Mouse (Mus musculus) forebrain, embryonic 11.5 days (tissue): ENCODE measurements around the gene Pgap1. TPM values are rescaled to one million over a fixed set of nuclear protein-coding genes. Genes with fewer than 3 reads are reported as not detected.

Experiments used
- ATAC-seq: fragments of 200-750 bp; cut with Nextera tagmentation; replicated peaks from 2 replicates; pipeline ENCODE4 v1.8.0; 2017; ENCODE audit warnings: moderate TSS enrichment; ENCODE audit not compliant: low FRiP score
- DNase-seq: peaks from one replicate; pipeline ENCODE4 v3.0.0-alpha.2; 2017; ENCODE audit warnings: low spot score
- H3K27ac ChIP-seq: fragments of 300-500 bp; sonication (generic); 2 replicates; pipeline ENCODE4 v1.5.1; 2014; ENCODE audit warnings: low read depth, low read length
- H3K27me3 ChIP-seq: fragments of 300-500 bp; sonication (generic); 2 replicates; pipeline ENCODE4 v1.6.1; 2014; ENCODE audit warnings: mild to moderate bottlenecking, low read length, mixed read lengths; ENCODE audit not compliant: control insufficient read depth, insufficient read depth
- H3K36me3 ChIP-seq: fragments of 300-500 bp; sonication (generic); 2 replicates; pipeline ENCODE4 v1.6.1; 2014; ENCODE audit warnings: mild to moderate bottlenecking, low read length, moderate library complexity, mixed read lengths; ENCODE audit not compliant: control insufficient read depth, insufficient read depth
- H3K4me1 ChIP-seq: fragments of 300-500 bp; sonication (generic); replicated peaks from 2 replicates; pipeline ENCODE4 v1.6.1; 2014; ENCODE audit warnings: low read length, mixed read lengths; ENCODE audit not compliant: control insufficient read depth, insufficient read depth
- H3K4me2 ChIP-seq: fragments of 300-500 bp; sonication (generic); 2 replicates; pipeline ENCODE4 v1.6.1; 2014; ENCODE audit warnings: low read depth, mild to moderate bottlenecking, low read length, moderate library complexity, mixed read lengths; ENCODE audit not compliant: severe bottlenecking
- H3K4me3 ChIP-seq: fragments of 300-500 bp; sonication (generic); 2 replicates; pipeline ENCODE4 v1.5.1; 2014; ENCODE audit warnings: low read depth, low read length
- H3K9ac ChIP-seq: fragments of 300-500 bp; sonication (generic); 2 replicates; pipeline ENCODE4 v1.6.1; 2014; ENCODE audit warnings: low read length
- H3K9me3 ChIP-seq: fragments of 300-500 bp; sonication (generic); 2 replicates; pipeline ENCODE4 v1.6.1; 2016; ENCODE audit warnings: low read length, mixed read lengths; ENCODE audit not compliant: control insufficient read depth
- WGBS: fragments of 180-500 bp; shearing (Covaris S2); extraction: QIAGEN DNeasy Blood & Tissue Kit; methylation state at CpG from one replicate; pipeline ENCODE4 v1.1.7; 2014; 5-methylcytosine and 5-hydroxymethylcytosine counted together
- polyA plus RNA-seq: library from polyadenylated mRNA; unstranded; fragments of >200 nt; fragmentation: Nextera tagmentation; extraction: Ambion mirVana; gene quantifications from 2 replicates; pipeline ENCODE4 v1.2.1, GENCODE M21; 2014

The Pgap1 gene
- polyA plus RNA-seq, 1 experiment from 2014 or later, result 19.9 TPM

DNA sequence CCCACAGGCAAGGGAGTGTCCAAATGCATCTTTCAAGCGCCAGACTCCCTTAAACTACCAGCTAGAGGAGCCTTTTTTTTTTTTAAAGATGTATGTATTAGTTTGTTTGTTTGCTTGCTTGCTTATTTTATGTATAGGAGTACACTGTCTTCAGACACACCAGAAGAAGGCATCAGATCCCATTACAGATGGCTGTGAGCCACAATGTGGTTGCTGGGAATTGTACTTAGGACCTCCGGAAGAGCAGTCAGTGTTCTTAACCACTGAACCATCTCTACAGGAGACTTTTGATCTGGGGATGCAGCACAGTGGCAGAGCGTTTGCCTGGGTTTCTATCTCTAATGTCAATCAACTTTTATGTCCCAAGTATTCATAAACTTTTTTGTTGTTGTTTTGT is 118.4 kb downstream of the Pgap1 start:
- H3K4me2 ChIP-seq, result peak overlapping the region; percentile 79; the same call in 1 of the 2 replicates
- H3K27ac ChIP-seq, result no peak overlapping the region
- H3K27me3 ChIP-seq, result no peaks in the 10 kb centered on the region
- peak overlapping the region; percentile 65 for H3K4me3 ChIP-seq
- WGBS, result 52% methylated on average over 3 of the region's 3 CpGs
- ATAC-seq, result peak; percentile 19; the same call in 1 of the 2 replicates
- H3K9me3 ChIP-seq, result no peaks in the 10 kb centered on the region
- no peaks in the 10 kb centered on the region for H3K4me1 ChIP-seq
- no peaks in the 10 kb centered on the region for H3K36me3 ChIP-seq
- H3K9ac ChIP-seq, result peak overlapping the region; percentile 73
- DNase-seq, result no peak

DNA sequence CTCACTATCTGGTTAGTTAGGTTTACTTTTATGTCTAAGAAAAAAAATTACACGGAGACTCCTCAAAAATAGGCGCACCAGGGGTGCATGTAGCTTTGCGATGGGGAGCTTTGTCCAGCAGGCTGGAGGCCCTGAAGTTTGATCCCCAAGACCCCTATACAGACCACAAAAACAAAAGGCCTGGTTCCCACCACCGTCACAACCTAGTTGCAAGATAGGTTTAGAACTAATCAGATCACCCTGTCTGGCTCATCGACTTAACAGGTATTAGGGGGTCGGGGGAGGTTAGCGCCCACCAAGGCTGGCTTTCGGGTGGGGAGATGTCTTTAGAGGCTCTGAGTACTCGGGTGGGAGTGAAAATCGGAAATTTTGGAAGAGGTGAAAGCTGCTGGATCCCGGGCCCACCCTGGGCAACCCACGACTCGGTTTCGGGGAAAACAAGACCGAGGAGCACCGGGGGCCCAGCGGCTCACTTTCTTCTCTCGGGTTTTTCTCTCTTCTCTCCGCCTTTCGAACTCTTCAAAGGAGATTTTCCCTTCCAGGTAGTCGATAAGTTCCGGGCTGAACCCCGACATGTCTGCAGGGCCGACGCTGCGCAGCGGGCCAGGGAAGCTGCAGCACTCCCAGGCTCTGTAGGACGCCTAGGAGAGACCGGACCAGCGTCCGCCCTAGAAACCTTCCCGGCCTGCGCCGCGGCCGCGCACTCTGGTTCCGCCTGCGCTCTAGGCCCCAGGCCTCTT is 119.0 kb downstream of the Pgap1 start, which contains the start of gene Gtf3c3:
TSS of gene Gtf3c3 (minus strand) at position 632 of the 740 bp plus-strand sequence.
- DNase-seq (peak; percentile 89), ATAC-seq (peak; percentile 97)
- Histone ChIP-seq H3K9ac (peak within 1 kb of the TSS; percentile 73), H3K27me3 (no peaks in the 10 kb centered on the region), H3K4me1 (no peaks in the 10 kb centered on the region), H3K27ac (no peak within 1 kb of the TSS), H3K4me3 (peak within 1 kb of the TSS; percentile 65), H3K9me3 (no peaks in the 10 kb centered on the region), H3K36me3 (no peaks in the 10 kb centered on the region), H3K4me2 (peak within 1 kb of the TSS; percentile 79)
- WGBS, result 3% methylated on average over 39 of the region's 39 CpGs

Other genes starting within 250 kb of the Pgap1 start
- gene Gtf3c3, start 118.7 kb downstream of the Pgap1 start, polyA plus RNA-seq, result 35.9 and 37.5 TPM in 2 replicates